Mouse (Mus musculus): ENCODE results near the gene Sik2. TPM values are rescaled to one million over a fixed set of nuclear protein-coding genes. Genes with fewer than 3 reads are reported as not detected.

The Sik2 gene
- polyA plus RNA-seq, 1 experiment: 17.3 TPM

- no peak for TF ChIP-seq POLR2A (IDR thresholded peaks at IDR 0.05; ENCODE audit: borderline replicate concordance, control insufficient read depth, low read depth, low read length)
- TF ChIP-seq CTCF (IDR thresholded peaks at IDR 0.05; ENCODE audit: control insufficient read depth, insufficient read depth, low read length): no peak
- 63% methylated on average over 5 of the region's 5 CpGs for WGBS
- Histone ChIP-seq H3K4me3 (replicated peaks; ENCODE audit: control insufficient read depth, low read depth, low read length) (no peak overlapping the region), H3K4me1 (ENCODE audit: control insufficient read depth, insufficient read depth, low read length) (peaks cover 7% of the 10 kb centered on the region), H3K27ac (ENCODE audit: control insufficient read depth, insufficient read depth, low read depth, low read length, poor library complexity) (peak overlapping the region; percentile 32; the same call in 1 of the 2 replicates)
These were observed 153.6 kb downstream of the Sik2 start for GRCm38 (mm10) chr9:50855133-50855766.

- no peak for TF ChIP-seq POLR2A (IDR thresholded peaks at IDR 0.05; ENCODE audit: borderline replicate concordance, control insufficient read depth, low read depth, low read length)
- no peak for TF ChIP-seq CTCF (IDR thresholded peaks at IDR 0.05; ENCODE audit: control insufficient read depth, insufficient read depth, low read length)
- peak overlapping the region; percentile 47 for H3K27ac ChIP-seq (ENCODE audit: control insufficient read depth, insufficient read depth, low read depth, low read length, poor library complexity)
- H3K4me1 ChIP-seq (ENCODE audit: control insufficient read depth, insufficient read depth, low read length): peaks cover 10% of the 10 kb centered on the region
- no peak overlapping the region for H3K4me3 ChIP-seq (replicated peaks; ENCODE audit: control insufficient read depth, low read depth, low read length)
- WGBS: 61% methylated on average over 8 of the region's 8 CpGs
These were observed 154.5 kb downstream of the Sik2 start for GRCm38 (mm10) chr9:50854376-50854775.

GRCm38 (mm10) chr9:50852634-50853349, 156.1 kb downstream of the Sik2 start:
- peak overlapping the region; percentile 10 for H3K4me3 ChIP-seq (replicated peaks; ENCODE audit: control insufficient read depth, low read depth, low read length)
- 10% methylated on average over 17 of the region's 17 CpGs for WGBS
- peak overlapping the region; percentile 85 for H3K27ac ChIP-seq (ENCODE audit: control insufficient read depth, insufficient read depth, low read depth, low read length, poor library complexity)
- TF ChIP-seq CTCF (IDR thresholded peaks at IDR 0.05; ENCODE audit: control insufficient read depth, insufficient read depth, low read length) (no peak), POLR2A (IDR thresholded peaks at IDR 0.05; ENCODE audit: borderline replicate concordance, control insufficient read depth, low read depth, low read length) (no peak)
- peaks cover 10% of the 10 kb centered on the region for H3K4me1 ChIP-seq (ENCODE audit: control insufficient read depth, insufficient read depth, low read length)

- no peak overlapping the region for H3K4me3 ChIP-seq (replicated peaks; ENCODE audit: control insufficient read depth, low read depth, low read length)
- H3K4me1 ChIP-seq (ENCODE audit: control insufficient read depth, insufficient read depth, low read length): peaks cover 10% of the 10 kb centered on the region
- no peak overlapping the region for H3K27ac ChIP-seq (ENCODE audit: control insufficient read depth, insufficient read depth, low read depth, low read length, poor library complexity)
- WGBS: 4% methylated on average over 8 of the region's 8 CpGs
- TF ChIP-seq POLR2A (IDR thresholded peaks at IDR 0.05; ENCODE audit: borderline replicate concordance, control insufficient read depth, low read depth, low read length) (no peak), CTCF (IDR thresholded peaks at IDR 0.05; ENCODE audit: control insufficient read depth, insufficient read depth, low read length) (no peak)
These were observed 158.2 kb downstream of the Sik2 start for GRCm38 (mm10) chr9:50850713-50851112.

GRCm38 (mm10) chr9:50850271-50850670, 158.6 kb downstream of the Sik2 start:
- H3K4me3 ChIP-seq (replicated peaks; ENCODE audit: control insufficient read depth, low read depth, low read length): no peak overlapping the region
- TF ChIP-seq POLR2A (IDR thresholded peaks at IDR 0.05; ENCODE audit: borderline replicate concordance, control insufficient read depth, low read depth, low read length) (no peak), CTCF (IDR thresholded peaks at IDR 0.05; ENCODE audit: control insufficient read depth, insufficient read depth, low read length) (no peak)
- H3K4me1 ChIP-seq (ENCODE audit: control insufficient read depth, insufficient read depth, low read length): peaks cover 10% of the 10 kb centered on the region
- H3K27ac ChIP-seq (ENCODE audit: control insufficient read depth, insufficient read depth, low read depth, low read length, poor library complexity): no peak overlapping the region; the same call in 1 of the 2 replicates
- WGBS: 25% methylated on average over 11 of the region's 11 CpGs

GRCm38 (mm10) chr9:50849755-50850154, 159.1 kb downstream of the Sik2 start:
- no peak overlapping the region for H3K27ac ChIP-seq (ENCODE audit: control insufficient read depth, insufficient read depth, low read depth, low read length, poor library complexity)
- WGBS: 9% methylated on average over 9 of the region's 9 CpGs
- no peak for TF ChIP-seq POLR2A (IDR thresholded peaks at IDR 0.05; ENCODE audit: borderline replicate concordance, control insufficient read depth, low read depth, low read length)
- no peak for TF ChIP-seq CTCF (IDR thresholded peaks at IDR 0.05; ENCODE audit: control insufficient read depth, insufficient read depth, low read length)
- peaks cover 10% of the 10 kb centered on the region for H3K4me1 ChIP-seq (ENCODE audit: control insufficient read depth, insufficient read depth, low read length)
- H3K4me3 ChIP-seq (replicated peaks; ENCODE audit: control insufficient read depth, low read depth, low read length): no peak overlapping the region

GRCm38 (mm10) chr9:50849249-50849648, 159.6 kb downstream of the Sik2 start:
- 6% methylated on average over 8 of the region's 8 CpGs for WGBS
- no peak for TF ChIP-seq CTCF (IDR thresholded peaks at IDR 0.05; ENCODE audit: control insufficient read depth, insufficient read depth, low read length)
- TF ChIP-seq POLR2A (IDR thresholded peaks at IDR 0.05; ENCODE audit: borderline replicate concordance, control insufficient read depth, low read depth, low read length): no peak

GRCm38 (mm10) chr9:50848821-50849220, 160.1 kb downstream of the Sik2 start:
- TF ChIP-seq CTCF (IDR thresholded peaks at IDR 0.05; ENCODE audit: control insufficient read depth, insufficient read depth, low read length): no peak
- H3K27ac ChIP-seq (ENCODE audit: control insufficient read depth, insufficient read depth, low read depth, low read length, poor library complexity): no peak overlapping the region
- H3K4me3 ChIP-seq (replicated peaks; ENCODE audit: control insufficient read depth, low read depth, low read length): no peak overlapping the region
- H3K4me1 ChIP-seq (ENCODE audit: control insufficient read depth, insufficient read depth, low read length): peaks cover 10% of the 10 kb centered on the region
- 80% methylated on average over 5 of the region's 5 CpGs for WGBS

More at GRCm38 (mm10) chr9:50849249-50849648, 159.6 kb downstream of the Sik2 start:
- Histone ChIP-seq H3K27ac (ENCODE audit: control insufficient read depth, insufficient read depth, low read depth, low read length, poor library complexity) (no peak overlapping the region), H3K4me1 (ENCODE audit: control insufficient read depth, insufficient read depth, low read length) (peaks cover 10% of the 10 kb centered on the region), H3K4me3 (replicated peaks; ENCODE audit: control insufficient read depth, low read depth, low read length) (no peak overlapping the region)
